Mouse (Mus musculus): ENCODE results near the gene Zcchc17.

Zcchc17 gene

DNA sequence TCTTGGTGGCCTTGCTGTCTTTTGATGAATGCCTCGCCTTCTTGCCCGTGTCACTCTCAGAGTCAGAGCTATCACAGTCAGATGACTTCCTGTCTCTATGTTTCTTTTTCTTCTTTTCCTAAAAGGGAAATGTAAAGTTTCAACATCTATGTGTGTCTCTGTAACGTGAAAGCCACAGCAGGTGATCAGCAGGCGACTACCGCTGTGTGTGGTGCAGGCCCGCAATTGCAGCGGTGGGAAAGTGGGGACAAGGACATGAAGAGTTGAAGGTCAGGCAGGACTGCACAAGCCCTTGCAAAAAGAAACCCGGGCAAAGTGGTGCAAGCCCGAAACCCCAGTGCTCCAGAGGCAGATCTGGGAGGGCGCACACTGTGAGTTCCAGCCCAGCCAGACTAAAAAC, 43.1 kb downstream of the Zcchc17 start:
- DNase-seq (ENCODE audit: low spot score) = no peak

GRCm38 (mm10) chr4:130315771-130316527, 43.8 kb downstream of the Zcchc17 start:
- DNase-seq (ENCODE audit: low spot score) = peak; percentile 65

DNA sequence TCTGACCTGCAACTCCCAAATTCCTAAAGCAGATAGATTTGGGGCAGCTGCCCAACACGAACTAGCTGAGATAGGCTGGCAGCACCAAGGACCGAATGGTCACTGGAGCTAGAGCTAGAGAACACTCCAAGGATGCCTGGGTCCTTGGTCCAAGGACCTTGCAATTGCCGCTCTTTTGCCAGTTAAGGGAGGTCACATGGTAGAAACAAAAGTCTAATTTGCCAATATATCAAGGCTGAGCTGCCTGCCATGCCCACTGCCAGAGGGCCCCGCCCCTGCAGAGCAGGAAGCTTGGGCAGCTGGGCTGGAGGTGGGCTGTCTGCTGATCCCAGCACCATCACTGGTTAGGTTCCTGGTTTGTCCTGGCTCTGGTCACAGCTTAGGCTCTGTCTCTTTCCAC, 46.2 kb downstream of the Zcchc17 start:
- peak; percentile 41 for DNase-seq (ENCODE audit: low spot score)

DNA sequence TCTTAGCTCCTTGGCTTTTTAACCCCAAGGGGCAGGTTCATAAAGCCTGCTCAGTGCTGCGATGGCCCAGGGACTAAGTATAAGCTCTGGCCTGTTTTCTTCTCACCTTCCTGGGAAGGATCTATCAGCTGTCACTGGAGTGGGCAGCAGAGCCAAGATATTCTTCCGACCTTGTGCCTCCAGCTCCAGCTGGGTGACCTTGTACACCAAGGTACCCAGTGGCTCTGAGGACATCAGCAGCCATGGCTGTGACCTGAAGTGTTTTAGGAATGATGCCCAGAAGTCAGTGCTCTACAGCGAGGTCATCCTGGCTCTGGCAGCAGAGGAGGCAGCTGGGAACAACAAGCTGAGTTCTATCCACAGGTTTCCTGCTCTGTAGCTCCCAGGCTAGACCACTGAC, 47.2 kb downstream of the Zcchc17 start:
- DNase-seq (ENCODE audit: low spot score) = peak; percentile 36

GRCm38 (mm10) chr4:130309254-130309653, 50.5 kb downstream of the Zcchc17 start:
- no peak for DNase-seq (ENCODE audit: low spot score)

- peak; percentile 58 for DNase-seq (ENCODE audit: low spot score)
Measured at GRCm38 (mm10) chr4:130308231-130309081, 51.3 kb downstream of the Zcchc17 start, which contains the start of the genes Fabp3 and Gm10570. TSS of gene Fabp3 (plus strand) at chr4:130308595. TSS of gene Gm10570 (minus strand) at chr4:130308674.

- DNase-seq (ENCODE audit: low spot score) = peak; percentile 59
Measured at GRCm38 (mm10) chr4:130307851-130308230, 51.9 kb downstream of the Zcchc17 start.

DNA sequence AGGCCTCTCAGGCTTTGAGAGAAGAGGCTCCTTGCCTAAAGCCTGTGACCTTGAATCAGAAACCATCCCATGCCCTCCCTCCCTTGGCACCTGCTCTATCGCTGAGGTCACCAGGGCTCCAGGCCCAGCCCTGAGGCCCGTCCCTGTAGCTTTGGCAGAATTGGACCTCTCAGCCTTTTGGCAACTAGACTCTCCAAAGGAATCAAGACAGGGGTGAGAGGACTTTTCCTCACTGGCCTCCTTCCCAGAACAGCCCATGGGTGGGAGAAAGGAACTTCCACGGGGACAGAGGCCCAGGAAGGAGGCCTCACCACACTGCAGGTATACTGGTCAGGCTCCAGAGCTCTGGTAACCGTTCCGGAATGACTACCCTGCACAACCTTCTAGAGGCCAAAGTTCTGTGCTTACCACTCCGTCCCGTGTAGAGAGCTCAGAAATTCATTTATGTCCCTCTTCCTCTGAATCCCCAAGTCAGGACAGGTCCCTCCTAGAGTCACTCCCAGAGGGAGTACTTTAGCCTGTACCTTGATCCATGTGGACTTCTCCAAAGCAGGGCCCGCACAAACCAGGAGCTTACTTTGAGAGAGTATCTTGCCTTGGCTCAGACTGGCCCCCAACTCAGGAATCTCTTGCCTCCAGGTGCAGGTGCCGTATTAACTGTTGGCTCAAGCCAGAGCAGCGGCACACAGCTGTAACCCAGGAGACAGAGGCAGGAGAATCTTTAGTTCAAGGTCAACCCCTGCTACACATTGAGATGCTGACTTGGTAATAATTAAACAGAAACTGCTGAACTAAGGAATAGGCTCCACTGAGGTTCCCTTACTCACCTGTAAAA, 52.7 kb downstream of the Zcchc17 start:
- DNase-seq (ENCODE audit: low spot score) = peak; percentile 43

DNA sequence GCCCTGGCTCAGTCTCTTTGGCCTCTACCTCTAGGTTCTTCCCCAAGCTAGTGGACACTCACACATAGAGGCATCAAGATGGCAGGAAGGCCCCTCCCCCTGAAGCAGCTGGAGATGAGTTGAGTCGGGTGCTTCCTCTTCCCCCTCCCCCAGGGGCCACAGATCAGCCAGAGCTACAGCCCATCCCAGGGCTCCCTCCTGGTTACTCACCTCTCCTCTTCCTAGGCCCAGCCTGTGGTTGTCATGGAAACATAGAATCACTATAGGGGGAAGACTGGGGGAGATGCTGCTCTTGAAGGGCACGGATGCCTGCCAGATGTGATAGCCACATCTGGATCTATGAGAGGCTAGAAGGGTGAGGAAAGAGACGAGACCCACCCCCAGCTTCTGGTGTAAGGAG, 55.0 kb downstream of the Zcchc17 start:
- DNase-seq (ENCODE audit: low spot score) = no peak

GRCm38 (mm10) chr4:130302285-130302870, 57.4 kb downstream of the Zcchc17 start:
- no peak for DNase-seq (ENCODE audit: low spot score)

GRCm38 (mm10) chr4:130299629-130300018, 60.1 kb downstream of the Zcchc17 start:
- DNase-seq (ENCODE audit: low spot score) = no peak

DNA sequence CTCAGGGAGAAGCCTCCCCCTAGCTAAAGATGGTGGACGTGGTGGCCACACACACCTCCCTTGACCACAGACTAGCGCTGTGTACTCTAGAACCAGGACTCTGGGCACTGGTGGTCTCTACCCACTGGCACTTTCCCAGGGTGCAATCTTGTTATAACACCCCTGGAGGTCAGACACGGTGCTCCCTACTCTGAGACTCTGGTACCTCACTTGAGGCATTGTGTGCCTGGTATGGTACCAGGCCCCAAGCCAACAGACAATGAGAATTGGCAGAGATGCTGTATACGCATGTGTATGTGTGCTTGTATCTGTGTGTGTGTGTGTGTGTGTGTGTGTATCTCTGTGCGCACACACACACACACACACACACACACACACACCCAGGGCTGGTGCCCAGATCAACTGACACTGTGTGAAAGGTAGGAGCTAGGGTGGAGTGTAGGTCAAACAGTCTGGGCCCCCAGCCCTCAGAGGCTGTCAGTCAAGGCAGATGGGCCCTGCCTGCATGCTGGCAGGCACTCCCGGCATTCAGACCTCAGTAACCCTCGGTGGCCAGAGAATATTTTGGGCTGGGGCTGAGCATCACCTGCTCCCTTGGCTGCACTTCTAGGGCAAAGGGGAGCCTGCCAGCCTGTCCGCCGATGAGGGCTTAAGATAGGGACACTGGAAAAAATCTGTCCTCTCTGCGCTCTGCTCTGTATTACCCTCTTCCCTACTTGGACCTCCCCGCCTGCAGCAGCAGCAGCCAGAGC, 60.7 kb downstream of the Zcchc17 start:
- no peak for DNase-seq (ENCODE audit: low spot score)

- no peak for DNase-seq (ENCODE audit: low spot score)
Measured at GRCm38 (mm10) chr4:130297123-130297529, 62.6 kb downstream of the Zcchc17 start.

GRCm38 (mm10) chr4:130296243-130296965, 63.3 kb downstream of the Zcchc17 start:
- no peak for DNase-seq (ENCODE audit: low spot score)

- DNase-seq (ENCODE audit: low spot score) = no peak
Measured at GRCm38 (mm10) chr4:130295047-130295745, 64.5 kb downstream of the Zcchc17 start.

DNA sequence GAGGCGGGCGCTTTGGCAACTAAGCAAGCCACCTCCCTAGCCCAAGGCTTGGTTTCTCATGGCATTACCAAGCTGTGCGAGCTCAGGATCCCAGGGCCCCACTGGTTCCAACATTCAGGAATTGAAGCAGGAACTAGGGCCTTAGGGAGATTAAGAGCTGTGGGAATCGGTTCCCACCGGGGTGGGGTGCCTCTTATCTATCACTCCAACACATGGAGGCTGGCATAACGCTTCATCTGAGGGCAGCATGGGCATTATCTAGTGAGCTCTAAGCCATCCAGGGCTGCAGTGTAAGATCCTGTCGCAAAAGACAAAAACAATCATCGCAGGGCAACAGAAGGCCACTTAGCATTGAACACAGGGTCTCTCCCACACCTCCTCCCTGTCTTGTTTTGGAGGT, 65.2 kb downstream of the Zcchc17 start:
- no peak for DNase-seq (ENCODE audit: low spot score)

- DNase-seq (ENCODE audit: low spot score) = peak; percentile 71
Measured at GRCm38 (mm10) chr4:130292271-130292670, 67.5 kb downstream of the Zcchc17 start.

DNA sequence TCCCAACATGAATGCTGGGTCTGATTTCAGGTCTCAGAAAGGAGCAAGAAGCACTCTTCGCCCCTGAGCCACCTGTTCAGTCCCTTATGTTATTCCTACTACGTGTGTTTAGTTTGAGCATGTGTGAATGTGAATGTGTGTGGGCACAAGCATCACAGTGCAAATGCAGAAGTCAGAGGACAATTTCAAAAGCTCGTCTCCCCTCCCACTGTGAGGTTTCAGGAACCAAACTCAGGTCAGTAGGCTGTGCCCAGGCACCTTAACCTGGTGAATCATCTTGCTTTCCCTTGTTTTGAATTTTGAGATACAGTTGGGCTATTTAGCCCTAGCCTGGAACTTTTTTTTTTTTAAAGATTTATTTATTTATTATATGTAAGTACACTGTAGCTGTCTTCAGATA, 69.9 kb downstream of the Zcchc17 start:
- DNase-seq (ENCODE audit: low spot score) = no peak

DNA sequence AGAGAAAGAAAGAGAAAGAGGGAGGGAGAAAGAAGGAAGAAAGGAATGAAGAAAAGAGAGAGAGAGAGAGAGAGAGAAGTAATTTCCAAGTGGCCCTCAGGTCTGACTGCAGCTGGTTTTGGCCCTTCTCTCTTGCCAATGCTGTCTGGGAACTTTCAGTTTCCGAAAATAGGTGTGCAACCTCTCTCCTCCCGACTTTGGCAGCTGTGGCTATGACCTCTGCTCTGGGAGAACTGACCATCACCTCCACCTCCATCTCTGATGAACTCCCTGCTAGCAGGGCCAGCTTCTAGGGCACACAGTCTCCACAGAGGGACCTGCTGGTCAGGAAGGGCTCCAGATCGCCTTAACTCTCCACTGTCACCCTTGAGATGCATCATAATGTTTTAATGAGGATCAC, 73.2 kb downstream of the Zcchc17 start:
- DNase-seq (ENCODE audit: low spot score) = no peak

GRCm38 (mm10) chr4:130283826-130284225, 75.9 kb downstream of the Zcchc17 start:
- no peak for DNase-seq (ENCODE audit: low spot score)
